Mouse (Mus musculus): ENCODE data around the gene Gli1. TPM values are rescaled to one million over a fixed set of nuclear protein-coding genes. Genes with fewer than 3 reads are reported as not detected.

Gene Gli1
- polyA plus RNA-seq, 1 experiment, result 19.8 TPM

- H3K27ac ChIP-seq (ENCODE audit: insufficient read depth, low read length), result peak within 1 kb of the TSS; percentile 97
- H3K4me3 ChIP-seq (ENCODE audit: low read depth, low read length), result peak within 1 kb of the TSS; percentile 80
- H3K36me3 ChIP-seq (ENCODE audit: control insufficient read depth, insufficient read depth, low read length, poor library complexity, severe bottlenecking), result peaks cover 9% of the 10 kb centered on the region
- TF ChIP-seq CTCF (IDR thresholded peaks at IDR 0.05; ENCODE audit: low read depth, low read length) (no peak), POLR2A (IDR thresholded peaks at IDR 0.05; ENCODE audit: insufficient read depth, low read length) (no peak), EP300 (IDR thresholded peaks at IDR 0.05; ENCODE audit: insufficient read depth, low read depth, low read length) (peak; percentile 86)
- H3K9me3 ChIP-seq (replicated peaks; ENCODE audit: control insufficient read depth, insufficient read depth, low read length, poor library complexity, severe bottlenecking), result no peaks in the 10 kb centered on the region
- peak within 1 kb of the TSS; percentile 97 for H3K9ac ChIP-seq (ENCODE audit: low read depth, poor library complexity, severe bottlenecking)
- no peaks in the 10 kb centered on the region for H3K27me3 ChIP-seq (ENCODE audit: control insufficient read depth, insufficient read depth, low read length, poor library complexity, severe bottlenecking)
- H3K4me1 ChIP-seq (ENCODE audit: control insufficient read depth, insufficient read depth, low read length), result peaks cover 11% of the 10 kb centered on the region
Observed at GRCm38 (mm10) chr10:127288800-127289572, 52.8 kb downstream of the Gli1 start, which contains the start of gene Mbd6. Gene Mbd6, minus strand, starts transcription at chr10:127289018.

DNA sequence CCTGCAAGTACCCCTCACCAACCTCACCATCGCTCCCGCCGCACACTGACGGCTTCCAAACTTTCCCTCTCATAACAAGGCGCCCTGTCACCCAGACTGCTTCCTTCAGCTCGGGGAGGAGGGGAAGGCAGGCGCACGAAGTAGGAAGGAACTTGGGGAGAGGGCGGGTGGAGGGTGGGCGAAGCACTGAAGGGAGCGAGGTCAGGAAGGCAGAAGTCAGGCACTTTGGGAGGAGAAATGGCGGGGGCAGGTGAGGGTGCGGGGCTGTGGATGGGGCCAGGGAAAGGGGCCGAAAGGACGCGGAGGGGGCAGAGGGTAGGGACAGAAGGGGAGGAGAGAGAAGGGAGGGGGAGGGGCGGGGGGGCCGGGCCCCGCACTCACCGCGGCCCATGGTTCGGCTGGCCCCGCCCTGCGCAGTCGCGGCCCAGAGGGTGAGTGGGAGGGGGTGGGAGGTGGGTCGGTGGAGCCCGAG is 53.4 kb downstream of the Gli1 start:
- TF ChIP-seq EP300 (IDR thresholded peaks at IDR 0.05; ENCODE audit: insufficient read depth, low read depth, low read length), result no peak
- Histone ChIP-seq H3K9ac (ENCODE audit: low read depth, poor library complexity, severe bottlenecking) (peak overlapping the region; percentile 97), H3K4me3 (ENCODE audit: low read depth, low read length) (peak overlapping the region; percentile 80), H3K9me3 (replicated peaks; ENCODE audit: control insufficient read depth, insufficient read depth, low read length, poor library complexity, severe bottlenecking) (no peaks in the 10 kb centered on the region), H3K27ac (ENCODE audit: insufficient read depth, low read length) (peak overlapping the region; percentile 23), H3K36me3 (ENCODE audit: control insufficient read depth, insufficient read depth, low read length, poor library complexity, severe bottlenecking) (peaks cover 8% of the 10 kb centered on the region), H3K4me1 (ENCODE audit: control insufficient read depth, insufficient read depth, low read length) (peaks cover 11% of the 10 kb centered on the region), H3K27me3 (ENCODE audit: control insufficient read depth, insufficient read depth, low read length, poor library complexity, severe bottlenecking) (no peaks in the 10 kb centered on the region)

GRCm38 (mm10) chr10:127287936-127288293 is 53.9 kb downstream of the Gli1 start:
- TF ChIP-seq EP300 (IDR thresholded peaks at IDR 0.05; ENCODE audit: insufficient read depth, low read depth, low read length), result no peak
- TF ChIP-seq POLR2A (IDR thresholded peaks at IDR 0.05; ENCODE audit: insufficient read depth, low read length), result no peak
- TF ChIP-seq CTCF (IDR thresholded peaks at IDR 0.05; ENCODE audit: low read depth, low read length), result no peak
- Histone ChIP-seq H3K27me3 (ENCODE audit: control insufficient read depth, insufficient read depth, low read length, poor library complexity, severe bottlenecking) (no peaks in the 10 kb centered on the region), H3K36me3 (ENCODE audit: control insufficient read depth, insufficient read depth, low read length, poor library complexity, severe bottlenecking) (peaks cover 13% of the 10 kb centered on the region), H3K4me3 (ENCODE audit: low read depth, low read length) (peak overlapping the region; percentile 80), H3K9ac (ENCODE audit: low read depth, poor library complexity, severe bottlenecking) (peak overlapping the region; percentile 97), H3K4me1 (ENCODE audit: control insufficient read depth, insufficient read depth, low read length) (peaks cover 11% of the 10 kb centered on the region), H3K27ac (ENCODE audit: insufficient read depth, low read length) (peak overlapping the region; percentile 23), H3K9me3 (replicated peaks; ENCODE audit: control insufficient read depth, insufficient read depth, low read length, poor library complexity, severe bottlenecking) (no peaks in the 10 kb centered on the region)

- H3K27me3 ChIP-seq (ENCODE audit: control insufficient read depth, insufficient read depth, low read length, poor library complexity, severe bottlenecking), result no peaks in the 10 kb centered on the region
- H3K4me1 ChIP-seq (ENCODE audit: control insufficient read depth, insufficient read depth, low read length), result peaks cover 11% of the 10 kb centered on the region
- no peaks in the 10 kb centered on the region for H3K9me3 ChIP-seq (replicated peaks; ENCODE audit: control insufficient read depth, insufficient read depth, low read length, poor library complexity, severe bottlenecking)
- TF ChIP-seq CTCF (IDR thresholded peaks at IDR 0.05; ENCODE audit: low read depth, low read length) (no peak), EP300 (IDR thresholded peaks at IDR 0.05; ENCODE audit: insufficient read depth, low read depth, low read length) (no peak), POLR2A (IDR thresholded peaks at IDR 0.05; ENCODE audit: insufficient read depth, low read length) (no peak)
- peak overlapping the region; percentile 97 for H3K9ac ChIP-seq (ENCODE audit: low read depth, poor library complexity, severe bottlenecking)
- peaks cover 14% of the 10 kb centered on the region for H3K36me3 ChIP-seq (ENCODE audit: control insufficient read depth, insufficient read depth, low read length, poor library complexity, severe bottlenecking)
- peak overlapping the region; percentile 80 for H3K4me3 ChIP-seq (ENCODE audit: low read depth, low read length)
- H3K27ac ChIP-seq (ENCODE audit: insufficient read depth, low read length), result no peak overlapping the region
Observed at GRCm38 (mm10) chr10:127287271-127287935, 54.4 kb downstream of the Gli1 start.

DNA sequence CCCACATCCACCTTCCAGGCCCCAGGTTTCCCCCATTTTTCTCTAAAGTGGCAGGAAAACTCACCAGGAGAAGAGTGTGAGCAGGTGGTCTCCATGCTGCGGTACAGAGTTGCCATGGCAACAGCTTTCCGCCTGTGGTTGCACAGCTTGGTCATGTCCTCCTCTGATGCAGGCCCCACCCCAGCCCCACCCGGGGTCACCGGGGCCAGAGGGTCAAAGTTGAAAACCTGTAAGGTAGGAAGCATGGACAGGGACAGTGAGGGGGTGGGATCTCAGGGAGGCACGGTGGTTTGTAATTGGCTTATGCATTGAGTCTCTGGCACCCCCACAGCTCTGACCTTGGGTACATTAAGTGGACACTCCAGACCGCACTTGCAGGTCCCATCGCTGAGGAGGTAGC is 55.0 kb downstream of the Gli1 start:
- Histone ChIP-seq H3K27ac (ENCODE audit: insufficient read depth, low read length) (peak overlapping the region; percentile 10; the same call in 1 of the 2 replicates), H3K4me1 (ENCODE audit: control insufficient read depth, insufficient read depth, low read length) (peaks cover 11% of the 10 kb centered on the region), H3K36me3 (ENCODE audit: control insufficient read depth, insufficient read depth, low read length, poor library complexity, severe bottlenecking) (peaks cover 17% of the 10 kb centered on the region), H3K9ac (ENCODE audit: low read depth, poor library complexity, severe bottlenecking) (no peak overlapping the region), H3K9me3 (replicated peaks; ENCODE audit: control insufficient read depth, insufficient read depth, low read length, poor library complexity, severe bottlenecking) (no peaks in the 10 kb centered on the region), H3K27me3 (ENCODE audit: control insufficient read depth, insufficient read depth, low read length, poor library complexity, severe bottlenecking) (no peaks in the 10 kb centered on the region), H3K4me3 (ENCODE audit: low read depth, low read length) (no peak overlapping the region)
- TF ChIP-seq POLR2A (IDR thresholded peaks at IDR 0.05; ENCODE audit: insufficient read depth, low read length) (no peak), EP300 (IDR thresholded peaks at IDR 0.05; ENCODE audit: insufficient read depth, low read depth, low read length) (no peak), CTCF (IDR thresholded peaks at IDR 0.05; ENCODE audit: low read depth, low read length) (no peak)

GRCm38 (mm10) chr10:127286194-127286593 is 55.6 kb downstream of the Gli1 start:
- Histone ChIP-seq H3K9me3 (replicated peaks; ENCODE audit: control insufficient read depth, insufficient read depth, low read length, poor library complexity, severe bottlenecking) (no peaks in the 10 kb centered on the region), H3K4me3 (ENCODE audit: low read depth, low read length) (no peak overlapping the region), H3K27me3 (ENCODE audit: control insufficient read depth, insufficient read depth, low read length, poor library complexity, severe bottlenecking) (no peaks in the 10 kb centered on the region), H3K9ac (ENCODE audit: low read depth, poor library complexity, severe bottlenecking) (no peak overlapping the region), H3K27ac (ENCODE audit: insufficient read depth, low read length) (peak overlapping the region; percentile 10; the same call in 1 of the 2 replicates), H3K36me3 (ENCODE audit: control insufficient read depth, insufficient read depth, low read length, poor library complexity, severe bottlenecking) (peaks cover 22% of the 10 kb centered on the region), H3K4me1 (ENCODE audit: control insufficient read depth, insufficient read depth, low read length) (peaks cover 11% of the 10 kb centered on the region)
- no peak for TF ChIP-seq CTCF (IDR thresholded peaks at IDR 0.05; ENCODE audit: low read depth, low read length)
- no peak for TF ChIP-seq POLR2A (IDR thresholded peaks at IDR 0.05; ENCODE audit: insufficient read depth, low read length)
- TF ChIP-seq EP300 (IDR thresholded peaks at IDR 0.05; ENCODE audit: insufficient read depth, low read depth, low read length), result no peak
